Mouse (Mus musculus) heart, adult 2 months (tissue): ENCODE measurements at regions not wholly inside any gene's neighbourhood (a gene's known extent, or its start where the extent isn't known, plus 50 kb on each side); places are given as distances from the start of the nearest gene placed in this dataset.

Source experiments
- CTCF ChIP-seq: fragments of 200-600 bp; IDR thresholded peaks from 2 replicates; pipeline ENCODE4 v1.8.1; 2022; ENCODE audit warnings: antibody characterized with exemption, mild to moderate bottlenecking, moderate library complexity
- EP300 ChIP-seq: fragments of 200-500 bp; IDR thresholded peaks from 2 replicates; pipeline ENCODE4 v1.6.1; 2011; ENCODE audit warnings: low read depth, low read length, control low read depth; ENCODE audit not compliant: insufficient read depth
- POLR2A ChIP-seq: fragments of 200-500 bp; IDR thresholded peaks from 2 replicates; pipeline ENCODE4 v1.6.1; 2011; ENCODE audit warnings: mild to moderate bottlenecking, low read depth, low read length, control low read depth; ENCODE audit not compliant: insufficient read depth

DNA sequence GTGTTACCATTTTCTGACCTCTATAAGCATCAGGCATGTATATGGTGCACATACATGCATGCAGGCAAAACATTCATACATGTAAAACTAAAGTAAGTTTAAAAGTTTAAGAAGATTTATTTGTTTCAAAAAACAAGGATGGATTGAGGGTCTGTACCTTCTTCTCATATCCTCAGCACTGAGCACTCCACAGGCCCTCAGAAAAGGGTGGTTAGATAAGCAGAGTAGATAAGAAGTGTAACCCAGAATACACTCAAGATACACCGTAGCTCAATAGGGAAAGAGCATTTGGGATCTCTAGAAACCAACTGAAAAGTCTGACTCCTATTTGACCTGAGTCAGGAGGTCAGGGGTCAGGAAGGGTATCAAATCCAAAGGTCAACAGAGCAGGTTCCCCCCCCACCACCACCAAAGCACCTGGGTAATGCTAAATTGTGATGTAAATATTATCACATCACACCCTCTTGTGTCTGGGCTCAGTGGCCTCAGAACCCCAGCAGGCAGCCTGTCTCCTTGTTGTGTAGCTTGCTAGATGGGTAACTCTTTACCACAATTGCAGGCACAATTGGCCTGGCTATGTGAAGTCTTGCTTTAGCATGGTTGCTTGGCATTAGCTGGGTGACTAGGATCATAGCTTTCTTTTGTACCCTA is 72.8 kb upstream of the Zfp366 start:
- TF ChIP-seq EP300 (no peak), CTCF (no peak), POLR2A (no peak)
